Mouse (Mus musculus) ES-E14 (cell line): ENCODE data around the gene Adssl1. TPM values are rescaled to one million over a fixed set of nuclear protein-coding genes. Genes with fewer than 3 reads are reported as not detected.
A peak's percentile ranks its signal among the peaks of the same experiment; 100 is the strongest.

ENCODE experiments used
- DNase-seq: peaks from one replicate; pipeline ENCODE4 v3.0.0-alpha.2; 2013; ENCODE audit warnings: low read depth, low spot score
- H3K27ac ChIP-seq: 2 replicates; pipeline ENCODE4 v1.5.1; 2012; ENCODE audit warnings: low read depth, mild to moderate bottlenecking, low read length, moderate library complexity, mixed read lengths; ENCODE audit not compliant: poor library complexity, insufficient read depth, severe bottlenecking
- H3K36me3 ChIP-seq: 2 replicates; pipeline ENCODE4 v1.6.1; 2012; ENCODE audit warnings: mild to moderate bottlenecking, low read length, moderate library complexity, mixed read lengths; ENCODE audit not compliant: control insufficient read depth, poor library complexity, insufficient read depth, severe bottlenecking
- H3K4me1 ChIP-seq, 2 experiments: fragments of 150-350 bp in 1 of 2; sonication (generic) in 1 of 2; 2 replicates each; pipeline ENCODE4 v1.6.1; 2012; ENCODE audit warnings: low read length in 2 of 2, mild to moderate bottlenecking in 1 of 2, mixed read lengths in 1 of 2; ENCODE audit not compliant: control insufficient read depth in 2 of 2, insufficient read depth in 2 of 2, poor library complexity in 1 of 2
- H3K4me3 ChIP-seq, 2 experiments: fragments of 150-350 bp in 1 of 2; sonication (generic) in 1 of 2; 2 replicates each; pipeline ENCODE4 v1.5.1; 2012; ENCODE audit warnings: low read length in 2 of 2, low read depth in 1 of 2, mild to moderate bottlenecking in 1 of 2, mixed read lengths in 1 of 2; ENCODE audit not compliant: insufficient read depth in 1 of 2, poor library complexity in 1 of 2, severe bottlenecking in 1 of 2
- H3K9ac ChIP-seq: 2 replicates; pipeline ENCODE4 v1.6.1; 2012; ENCODE audit warnings: low read depth, mild to moderate bottlenecking, low read length, mixed read lengths; ENCODE audit not compliant: poor library complexity, insufficient read depth, severe bottlenecking
- H3K9me3 ChIP-seq: fragments of 150-350 bp; sonication (generic); 2 replicates; pipeline ENCODE4 v1.6.1; 2012; ENCODE audit warnings: low read depth, mild to moderate bottlenecking, low read length; ENCODE audit not compliant: control insufficient read depth, insufficient read depth
- CHD2 ChIP-seq: IDR thresholded peaks from 2 replicates; pipeline ENCODE4 v1.6.1; 2014; ENCODE audit warnings: mild to moderate bottlenecking, low read depth, low read length, inconsistent platforms
- HCFC1 ChIP-seq: IDR thresholded peaks from 2 replicates; pipeline ENCODE4 v1.6.1; 2012; ENCODE audit warnings: low read length, inconsistent platforms, borderline replicate concordance; ENCODE audit not compliant: insufficient read depth
- MAFK ChIP-seq: IDR thresholded peaks from 2 replicates; pipeline ENCODE4 v1.6.1; 2014; ENCODE audit warnings: mild to moderate bottlenecking, low read depth, low read length, inconsistent platforms; ENCODE audit not compliant: insufficient read depth
- ZC3H11A ChIP-seq: IDR thresholded peaks from 2 replicates; pipeline ENCODE4 v1.6.1; 2012; ENCODE audit warnings: low read depth, mild to moderate bottlenecking, inconsistent platforms, low read length, borderline replicate concordance
- ZNF384 ChIP-seq: IDR thresholded peaks from 2 replicates; pipeline ENCODE4 v1.6.1; 2012; ENCODE audit warnings: low read depth, low read length, inconsistent platforms
- in situ Hi-C, 2 experiments: fragments of 600-800 bp; cut with MboI; formaldehyde crosslinking; loops; one replicate each; pipeline ENCODE4 v1.15.1; 2025; ENCODE audit warnings: low sequenced_read_pairs in 2 of 2, inconsistent platforms in 1 of 2; ENCODE audit not compliant: unreplicated experiment in 2 of 2
- total RNA-seq: library from RNA; depleted of rRNA; stranded (reverse); fragments of 300-350 nt; gene quantifications from 2 replicates; pipeline ENCODE4 v1.2.3, GENCODE M21; 2012

The Adssl1 gene
- total RNA-seq, 1 experiment, result 2.4 TPM

DNA sequence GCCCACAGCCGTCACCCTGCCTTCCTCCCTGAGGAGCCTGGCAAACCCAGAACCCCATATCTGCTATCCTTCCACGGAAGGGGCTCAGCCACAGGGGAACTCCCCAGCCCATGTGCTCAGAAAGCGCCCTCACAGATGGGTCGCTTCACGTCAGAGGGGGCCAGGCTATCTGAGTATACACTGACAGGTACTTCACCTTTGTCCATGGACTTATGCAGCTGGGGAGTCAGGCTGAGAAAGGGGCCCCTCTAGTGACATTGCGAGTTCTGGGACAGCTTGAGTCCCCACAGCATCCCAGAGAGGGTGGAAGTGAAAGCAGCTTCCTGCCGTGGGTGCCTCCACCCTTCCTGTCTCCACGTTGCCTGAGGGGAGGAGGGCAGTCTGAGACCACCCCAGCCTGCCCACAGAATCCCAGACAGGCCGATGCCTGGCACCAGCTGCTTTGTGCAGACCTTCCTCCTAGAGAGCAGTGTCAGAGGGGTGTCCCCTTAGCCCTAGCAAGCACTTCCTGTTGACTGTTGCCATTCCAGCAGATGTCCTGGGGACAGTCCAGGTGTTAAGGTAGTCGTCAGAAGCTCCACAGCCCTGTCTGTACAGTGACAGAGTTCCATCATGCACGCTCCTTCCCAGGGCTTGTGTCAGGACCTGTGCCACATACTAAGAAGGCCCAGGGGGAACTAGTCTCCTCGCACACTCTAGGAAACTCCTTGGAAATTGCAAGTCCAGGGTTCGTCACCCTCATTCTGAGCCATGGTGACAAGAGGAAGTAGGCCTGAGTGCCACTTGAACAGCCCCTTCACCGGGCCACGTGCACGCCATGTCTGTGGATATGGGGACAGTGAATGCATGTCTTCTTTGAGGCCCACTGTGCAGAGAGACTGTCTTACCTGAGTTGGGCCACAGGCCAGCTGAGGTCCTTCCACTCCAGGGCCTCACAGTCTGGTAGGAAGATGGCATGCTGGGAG, 25.6 kb upstream of the Adssl1 start:
- TF ChIP-seq MAFK (no peak), ZNF384 (no peak), HCFC1 (no peak), ZC3H11A (no peak), CHD2 (no peak)
- H3K4me1 ChIP-seq, result peaks cover 5 to 34% of the 10 kb centered on the region in 2 experiments; a peak in 3 of 4 replicates

DNA sequence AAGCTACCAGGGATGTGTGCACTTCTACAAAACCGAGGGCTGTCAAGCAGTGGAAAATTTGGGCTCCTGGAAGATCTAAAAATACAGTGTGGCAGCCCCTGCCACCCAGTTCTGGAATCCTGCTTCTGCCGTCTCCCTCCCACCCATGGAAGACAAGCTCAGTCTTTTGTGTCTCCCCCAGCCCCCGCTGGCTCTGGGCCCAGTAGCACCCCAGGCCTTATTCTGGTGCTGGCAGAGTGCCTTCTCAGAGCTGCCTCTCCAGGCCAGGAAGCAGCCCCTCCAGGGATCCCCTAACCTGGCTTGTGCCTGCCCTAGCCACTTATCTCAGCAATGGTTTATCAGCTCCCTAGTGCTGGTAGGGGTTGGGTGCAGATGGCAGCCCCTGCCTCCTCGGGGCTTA, 24.9 kb upstream of the Adssl1 start:
- in situ Hi-C loops, result no loop called here
- Histone ChIP-seq H3K4me3 (no peak overlapping the region), H3K36me3 (no peaks in the 10 kb centered on the region; the same call in 1 of the 2 replicates), H3K9me3 (no peaks in the 10 kb centered on the region), H3K4me1 (peaks cover 5 to 34% of the 10 kb centered on the region in 2 experiments; a peak in 3 of 4 replicates), H3K27ac (0 out of 2 replicates have a peak overlapping the region, but pooled peaks have one; percentile 10), H3K9ac (no peak overlapping the region)
- TF ChIP-seq CHD2 (no peak), ZNF384 (no peak), MAFK (no peak), HCFC1 (no peak)
- no peak for DNase-seq

More for the DNA sequence above, 25.6 kb upstream of the Adssl1 start:
- no peak for DNase-seq
- Histone ChIP-seq H3K27ac (no peak overlapping the region), H3K36me3 (no peaks in the 10 kb centered on the region; the same call in 1 of the 2 replicates), H3K4me3 (no peak overlapping the region), H3K9ac (no peak overlapping the region), H3K9me3 (no peaks in the 10 kb centered on the region)
- in situ Hi-C loops, result no loop called here

DNA sequence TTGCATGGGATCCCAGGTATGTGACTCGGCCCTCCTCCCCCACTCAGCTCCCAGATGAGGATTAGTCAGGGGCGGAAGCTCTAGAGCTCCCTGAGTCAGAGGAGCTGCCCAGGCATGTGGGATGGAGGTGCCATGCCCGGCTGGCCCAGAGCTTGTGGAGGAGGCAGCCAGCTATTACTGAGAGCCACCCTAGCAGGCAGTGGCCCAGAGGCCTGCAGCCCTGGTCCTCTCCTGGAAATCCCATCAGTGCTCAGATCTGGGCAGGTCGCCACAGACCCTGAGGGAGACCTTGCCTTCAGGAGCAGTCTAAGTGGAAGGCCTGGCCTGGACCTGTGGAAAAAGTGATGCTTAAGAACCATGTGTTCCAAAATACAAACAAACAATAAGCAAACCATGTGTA, 24.2 kb upstream of the Adssl1 start:
- in situ Hi-C loops, result no loop called here
- no peak for TF ChIP-seq ZNF384
- no peak for TF ChIP-seq CHD2
- no peak for TF ChIP-seq MAFK
- no peak for TF ChIP-seq ZC3H11A
- TF ChIP-seq HCFC1, result no peak
- H3K9ac ChIP-seq, result no peak overlapping the region
- no peak overlapping the region for H3K4me3 ChIP-seq
- H3K27ac ChIP-seq, result 0 out of 2 replicates have a peak overlapping the region, but pooled peaks have one; percentile 10
- DNase-seq, result no peak
- peaks cover 5 to 40% of the 10 kb centered on the region in 2 experiments; a peak in 3 of 4 replicates for H3K4me1 ChIP-seq
- no peaks in the 10 kb centered on the region; the same call in 1 of the 2 replicates for H3K36me3 ChIP-seq
- no peaks in the 10 kb centered on the region for H3K9me3 ChIP-seq

DNA sequence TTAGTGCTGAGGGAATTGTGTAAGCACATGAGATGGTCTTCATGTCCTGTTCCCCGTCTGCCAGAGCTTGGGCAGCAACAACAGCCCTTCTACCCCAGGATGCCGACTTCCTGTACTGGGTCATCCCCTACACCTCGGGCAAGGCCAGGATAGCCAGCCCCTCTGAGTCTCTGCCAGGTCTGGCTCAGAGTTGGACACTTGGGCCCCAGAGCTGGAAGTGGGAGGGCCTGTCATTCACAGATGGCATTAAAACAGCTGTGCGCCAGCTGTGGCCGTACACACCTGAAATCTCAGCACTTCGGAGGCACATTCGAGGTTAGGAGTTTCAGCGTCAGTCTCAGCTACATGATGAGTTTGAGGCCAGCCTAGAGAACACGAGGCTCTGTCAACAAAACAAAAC, 23.4 kb upstream of the Adssl1 start:
- no peak overlapping the region for H3K4me3 ChIP-seq
- peaks cover 3% of the 10 kb centered on the region; the same call in 1 of the 2 replicates for H3K36me3 ChIP-seq
- H3K4me1 ChIP-seq, result peaks cover 5 to 41% of the 10 kb centered on the region in 2 experiments; a peak in 3 of 4 replicates
- no peaks in the 10 kb centered on the region for H3K9me3 ChIP-seq
- no peak for DNase-seq
- in situ Hi-C loops, result no loop called here
- no peak for TF ChIP-seq MAFK
- TF ChIP-seq ZNF384, result no peak
- no peak overlapping the region for H3K27ac ChIP-seq
- no peak overlapping the region for H3K9ac ChIP-seq
